Mouse (Mus musculus): ENCODE data around the gene Map3k1.

DNA sequence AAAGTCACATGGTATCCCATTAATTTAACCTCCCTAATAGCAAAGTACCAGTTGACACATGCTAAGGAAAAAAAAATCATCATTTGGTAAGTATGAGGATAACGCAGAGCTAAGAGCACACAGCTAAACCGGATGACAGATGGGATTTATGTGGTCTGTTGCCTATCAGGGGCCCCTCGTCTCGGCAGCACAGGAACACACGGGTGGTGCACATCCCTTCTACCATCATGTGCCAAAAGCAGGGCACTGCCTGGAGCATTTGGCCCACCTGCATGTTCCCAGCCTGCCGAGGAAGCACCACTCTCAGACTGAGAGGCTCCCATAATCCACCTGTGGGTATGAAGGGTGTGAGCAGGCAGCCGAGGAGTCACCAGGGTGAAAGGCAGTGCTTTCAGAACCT, 63.6 kb downstream of the Map3k1 start:
- TF ChIP-seq CTCF (IDR thresholded peaks at IDR 0.05; ENCODE audit: low read depth), result no peak
- TF ChIP-seq EP300 (IDR thresholded peaks at IDR 0.05; ENCODE audit: low read depth), result no peak

Measured in liver, embryonic 14.5 days (tissue).